Mouse (Mus musculus): ENCODE measurements around the gene Gm9945. TPM values are rescaled to one million over a fixed set of nuclear protein-coding genes. Genes with fewer than 3 reads are reported as not detected.
A peak's percentile ranks its signal among the peaks of the same experiment; 100 is the strongest.

The Gm9945 gene
- not detected in 3 replicates for total RNA-seq (2017)

DNA sequence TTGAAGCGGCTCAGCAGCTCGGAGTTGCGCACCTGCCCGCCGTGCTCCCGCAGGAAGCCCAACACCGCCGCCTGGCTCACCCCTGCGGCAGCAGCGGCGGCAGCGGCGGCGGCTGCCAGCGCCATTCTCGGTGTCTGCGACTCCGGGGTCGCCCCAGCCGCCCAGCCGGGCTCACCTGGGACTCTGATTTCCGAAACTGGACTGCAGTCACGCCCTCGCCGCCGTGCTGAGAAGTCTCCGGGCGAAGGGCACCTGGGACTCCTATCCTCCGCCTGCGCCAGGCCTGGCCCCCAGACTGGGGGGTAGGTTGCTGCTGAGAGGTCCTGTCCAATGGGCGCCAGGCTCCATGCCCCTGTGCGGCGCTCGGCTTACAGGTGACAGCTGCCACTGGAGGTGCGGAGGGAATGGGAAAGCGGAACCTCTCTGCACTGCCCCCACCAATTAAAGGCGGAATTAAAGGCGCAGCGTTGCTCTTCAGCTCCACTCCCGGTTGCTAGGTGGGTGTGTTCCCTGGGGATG, at the start of gene Gm9945, which contains the start of gene Sowaha:
Gene Gm9945, plus strand, starts transcription at position 384 of the 519 bp plus-strand sequence.
Gene Sowaha, minus strand, starts transcription at position 492 of the 519 bp plus-strand sequence.
- ATAC-seq (replicated peaks; ENCODE audit: insufficient number of reproducible peaks, low FRiP score, low TSS enrichment, poor library complexity, severe bottlenecking), result no peak

GRCm38 (mm10) chr11:53430300-53430669, 49.7 kb upstream of the Gm9945 start:
- peak; percentile 4; the same call in 1 of the 2 replicates for ATAC-seq (replicated peaks; ENCODE audit: insufficient number of reproducible peaks, low FRiP score, low TSS enrichment, poor library complexity, severe bottlenecking)

DNA sequence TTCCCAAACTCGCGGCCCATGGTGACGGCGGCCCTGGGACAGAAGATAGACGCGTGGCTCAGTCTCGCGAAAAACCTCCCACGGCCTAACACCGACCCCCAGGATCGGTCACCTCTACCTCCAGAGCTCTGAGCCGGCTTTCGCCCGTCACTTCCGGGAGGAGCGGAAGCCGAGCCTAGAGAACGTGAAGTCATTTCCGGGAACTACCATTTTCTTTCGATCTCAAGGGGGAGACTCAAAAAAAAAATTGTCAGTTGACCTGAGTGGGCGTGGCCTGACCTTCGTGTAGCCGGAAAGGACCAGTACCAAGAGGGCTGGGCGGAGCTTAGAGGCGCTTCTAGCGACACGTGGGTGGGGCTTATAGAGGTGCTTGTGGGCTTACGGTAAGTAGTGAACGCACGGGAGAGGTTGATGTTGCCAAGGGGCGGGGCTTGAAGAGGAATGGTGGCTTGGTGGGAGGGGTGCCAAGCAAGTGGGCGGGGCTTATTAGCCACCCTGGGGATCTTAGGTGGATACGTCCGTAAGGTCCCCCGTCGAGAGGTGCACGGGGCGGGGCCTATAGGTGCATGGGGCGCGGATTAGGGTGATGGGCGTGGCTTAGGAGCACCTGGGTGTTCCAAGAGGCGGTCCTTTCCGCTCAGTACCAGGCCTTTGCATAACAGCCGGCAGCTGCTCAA, 49.2 kb upstream of the Gm9945 start, which contains the start of the genes Uqcrq and Gdf9:
Gene Uqcrq, minus strand, starts transcription at position 162 of the 677 bp plus-strand sequence.
Gene Gdf9, plus strand, starts transcription at position 354 of the 677 bp plus-strand sequence.
- peak; percentile 93 for ATAC-seq (replicated peaks; ENCODE audit: insufficient number of reproducible peaks, low FRiP score, low TSS enrichment, poor library complexity, severe bottlenecking)

GRCm38 (mm10) chr11:53431347-53432056, 48.5 kb upstream of the Gm9945 start:
- ATAC-seq (replicated peaks; ENCODE audit: insufficient number of reproducible peaks, low FRiP score, low TSS enrichment, poor library complexity, severe bottlenecking), result no peak

DNA sequence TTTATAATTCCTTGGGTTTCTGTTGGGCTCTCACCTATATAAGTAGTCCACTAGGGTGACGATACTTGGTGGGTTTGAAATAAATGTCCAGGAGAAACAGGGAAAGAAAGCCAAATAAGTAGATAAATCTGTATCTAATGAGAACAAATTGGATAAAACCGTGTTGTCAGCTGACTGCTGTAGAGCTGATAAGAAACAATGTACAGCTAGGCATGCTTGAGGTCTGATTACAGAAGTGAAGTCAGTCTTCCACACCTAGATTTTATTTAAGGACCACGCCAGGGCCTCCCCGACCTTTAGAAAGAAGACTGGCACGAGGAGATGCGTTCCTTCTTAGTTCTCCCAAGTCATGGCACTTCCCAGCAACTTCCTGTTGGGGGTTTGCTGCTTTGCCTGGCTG, 46.9 kb upstream of the Gm9945 start:
- ATAC-seq (replicated peaks; ENCODE audit: insufficient number of reproducible peaks, low FRiP score, low TSS enrichment, poor library complexity, severe bottlenecking), result no peak

DNA sequence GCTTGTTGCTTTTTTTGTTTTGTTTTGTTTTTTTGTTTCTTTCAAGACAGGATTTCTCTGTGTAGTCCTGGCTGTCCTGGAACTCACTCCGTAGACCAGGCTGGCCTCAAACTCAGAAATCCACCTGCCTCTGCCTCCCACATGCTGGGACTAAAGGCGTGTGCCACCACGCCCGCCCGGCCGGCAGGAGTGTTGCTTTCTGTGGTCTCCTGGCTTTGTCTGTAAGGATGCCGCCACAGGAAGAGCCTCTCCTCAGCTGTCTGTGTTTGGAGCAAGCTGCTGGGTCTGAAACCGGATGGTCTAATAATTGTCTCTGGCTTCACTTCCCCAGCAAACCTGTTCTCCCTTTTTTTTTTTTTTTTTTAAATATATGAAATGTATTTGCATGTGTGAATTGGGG, 44.5 kb upstream of the Gm9945 start:
- ATAC-seq (replicated peaks; ENCODE audit: insufficient number of reproducible peaks, low FRiP score, low TSS enrichment, poor library complexity, severe bottlenecking), result no peak

DNA sequence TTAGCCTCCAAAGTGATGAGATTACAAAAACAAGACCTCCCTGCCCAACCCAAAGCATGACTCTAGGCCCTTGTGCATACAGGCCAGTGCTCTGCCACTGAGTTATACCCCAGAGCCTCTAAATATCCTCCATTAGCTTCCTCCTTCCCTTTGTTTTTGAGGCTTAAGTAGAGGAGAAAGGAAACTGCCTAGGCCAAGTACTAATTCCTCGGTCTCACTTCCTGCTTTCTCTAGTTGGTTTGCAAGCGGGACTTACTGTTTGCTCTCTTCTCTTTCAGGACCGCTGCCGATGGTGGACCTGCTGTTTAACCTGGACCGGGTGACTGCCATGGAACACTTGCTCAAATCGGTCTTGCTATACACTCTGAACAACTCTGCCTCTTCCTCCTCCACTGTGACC, 43.6 kb upstream of the Gm9945 start:
- ATAC-seq (replicated peaks; ENCODE audit: insufficient number of reproducible peaks, low FRiP score, low TSS enrichment, poor library complexity, severe bottlenecking), result no peak

GRCm38 (mm10) chr11:53441921-53442320, 38.0 kb upstream of the Gm9945 start:
- ATAC-seq (replicated peaks; ENCODE audit: insufficient number of reproducible peaks, low FRiP score, low TSS enrichment, poor library complexity, severe bottlenecking), result no peak

GRCm38 (mm10) chr11:53443861-53444260, 36.1 kb upstream of the Gm9945 start:
- ATAC-seq (replicated peaks; ENCODE audit: insufficient number of reproducible peaks, low FRiP score, low TSS enrichment, poor library complexity, severe bottlenecking), result no peak

- ATAC-seq (replicated peaks; ENCODE audit: insufficient number of reproducible peaks, low FRiP score, low TSS enrichment, poor library complexity, severe bottlenecking), result no peak
Observed at GRCm38 (mm10) chr11:53445562-53445961, 34.4 kb upstream of the Gm9945 start.

DNA sequence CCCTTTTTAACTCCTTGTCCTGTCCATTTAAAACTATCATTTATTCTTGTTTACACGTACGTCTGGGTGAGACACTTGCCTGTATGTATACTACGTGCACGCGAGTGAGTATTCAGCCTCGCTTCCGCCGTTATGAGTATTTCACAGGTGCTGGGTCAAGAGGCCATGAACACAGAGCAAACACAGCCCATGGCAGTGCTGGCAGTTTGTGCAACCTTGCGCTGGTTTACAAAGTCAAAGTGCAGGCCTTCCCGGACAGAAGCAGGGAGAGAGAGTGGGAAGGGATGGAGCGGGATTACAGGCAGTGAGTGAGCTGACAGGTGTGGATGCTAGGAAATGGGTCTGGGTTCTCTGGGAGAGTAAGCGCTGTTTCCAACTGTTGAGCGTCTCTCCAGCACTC, 33.8 kb upstream of the Gm9945 start:
- no peak for ATAC-seq (replicated peaks; ENCODE audit: insufficient number of reproducible peaks, low FRiP score, low TSS enrichment, poor library complexity, severe bottlenecking)

- no peak for ATAC-seq (replicated peaks; ENCODE audit: insufficient number of reproducible peaks, low FRiP score, low TSS enrichment, poor library complexity, severe bottlenecking)
Observed at GRCm38 (mm10) chr11:53447996-53448395, 32.0 kb upstream of the Gm9945 start.

GRCm38 (mm10) chr11:53448529-53448928, 31.4 kb upstream of the Gm9945 start:
- ATAC-seq (replicated peaks; ENCODE audit: insufficient number of reproducible peaks, low FRiP score, low TSS enrichment, poor library complexity, severe bottlenecking), result no peak

GRCm38 (mm10) chr11:53450070-53450705, 29.8 kb upstream of the Gm9945 start:
- no peak for ATAC-seq (replicated peaks; ENCODE audit: insufficient number of reproducible peaks, low FRiP score, low TSS enrichment, poor library complexity, severe bottlenecking)

DNA sequence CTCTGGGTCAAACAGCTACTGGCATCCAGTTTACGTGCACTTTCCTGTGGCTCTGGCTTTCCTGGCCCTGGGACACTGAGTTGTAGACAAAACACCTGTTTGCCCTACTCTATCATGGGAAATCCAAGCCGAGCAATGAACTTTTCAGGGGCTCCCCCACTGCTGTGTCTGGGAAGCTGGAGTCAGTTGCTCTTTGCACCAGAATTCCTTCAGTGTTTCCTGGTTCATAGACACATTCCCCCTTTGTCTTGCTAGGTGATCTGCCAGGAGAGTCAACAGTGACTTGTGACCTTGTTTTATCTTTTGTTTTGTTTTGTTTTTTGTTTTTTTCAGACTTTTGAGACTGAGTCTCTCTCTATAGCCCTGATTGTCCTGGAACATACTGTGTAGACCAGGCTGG, 28.6 kb upstream of the Gm9945 start:
- no peak for ATAC-seq (replicated peaks; ENCODE audit: insufficient number of reproducible peaks, low FRiP score, low TSS enrichment, poor library complexity, severe bottlenecking)

DNA sequence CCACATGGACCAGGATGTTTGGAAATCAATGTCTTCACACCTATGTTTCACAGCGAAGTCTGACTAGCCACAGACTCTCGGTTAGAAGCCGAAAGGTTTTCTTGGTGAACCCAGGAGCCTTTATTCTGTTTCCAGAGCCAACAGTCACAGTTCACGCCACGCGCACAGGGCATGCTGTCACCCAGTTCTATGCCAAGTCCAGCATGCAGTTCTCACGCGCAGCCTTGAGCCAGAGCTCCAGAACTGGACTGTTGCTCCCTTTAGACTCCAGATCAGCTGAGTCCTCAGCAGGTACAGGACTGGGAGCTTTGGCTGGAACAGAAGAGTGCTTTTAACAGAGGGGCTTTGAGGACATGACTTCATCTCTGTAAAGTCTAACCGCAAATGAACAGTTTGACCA, 27.6 kb upstream of the Gm9945 start:
- ATAC-seq (replicated peaks; ENCODE audit: insufficient number of reproducible peaks, low FRiP score, low TSS enrichment, poor library complexity, severe bottlenecking), result no peak

DNA sequence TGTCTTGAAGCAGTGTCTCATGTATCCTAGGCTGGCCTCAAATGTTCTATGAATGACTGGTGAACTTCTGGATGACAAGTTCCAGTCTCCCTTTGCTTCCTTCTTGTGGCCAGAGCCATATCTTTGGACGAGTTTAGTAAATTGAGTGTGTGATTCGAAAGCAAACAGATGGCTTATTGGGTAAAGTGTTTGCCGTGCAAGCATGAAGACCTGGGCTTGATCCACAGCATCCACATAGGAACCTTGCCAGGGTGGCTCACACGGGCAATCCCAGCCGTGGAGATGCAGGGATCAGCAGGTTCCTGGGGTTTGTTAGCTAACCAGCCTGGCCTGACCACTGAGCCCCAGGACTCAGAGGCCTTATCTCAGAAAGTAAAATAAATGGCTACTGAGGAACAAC, 26.9 kb upstream of the Gm9945 start:
- ATAC-seq (replicated peaks; ENCODE audit: insufficient number of reproducible peaks, low FRiP score, low TSS enrichment, poor library complexity, severe bottlenecking), result no peak

DNA sequence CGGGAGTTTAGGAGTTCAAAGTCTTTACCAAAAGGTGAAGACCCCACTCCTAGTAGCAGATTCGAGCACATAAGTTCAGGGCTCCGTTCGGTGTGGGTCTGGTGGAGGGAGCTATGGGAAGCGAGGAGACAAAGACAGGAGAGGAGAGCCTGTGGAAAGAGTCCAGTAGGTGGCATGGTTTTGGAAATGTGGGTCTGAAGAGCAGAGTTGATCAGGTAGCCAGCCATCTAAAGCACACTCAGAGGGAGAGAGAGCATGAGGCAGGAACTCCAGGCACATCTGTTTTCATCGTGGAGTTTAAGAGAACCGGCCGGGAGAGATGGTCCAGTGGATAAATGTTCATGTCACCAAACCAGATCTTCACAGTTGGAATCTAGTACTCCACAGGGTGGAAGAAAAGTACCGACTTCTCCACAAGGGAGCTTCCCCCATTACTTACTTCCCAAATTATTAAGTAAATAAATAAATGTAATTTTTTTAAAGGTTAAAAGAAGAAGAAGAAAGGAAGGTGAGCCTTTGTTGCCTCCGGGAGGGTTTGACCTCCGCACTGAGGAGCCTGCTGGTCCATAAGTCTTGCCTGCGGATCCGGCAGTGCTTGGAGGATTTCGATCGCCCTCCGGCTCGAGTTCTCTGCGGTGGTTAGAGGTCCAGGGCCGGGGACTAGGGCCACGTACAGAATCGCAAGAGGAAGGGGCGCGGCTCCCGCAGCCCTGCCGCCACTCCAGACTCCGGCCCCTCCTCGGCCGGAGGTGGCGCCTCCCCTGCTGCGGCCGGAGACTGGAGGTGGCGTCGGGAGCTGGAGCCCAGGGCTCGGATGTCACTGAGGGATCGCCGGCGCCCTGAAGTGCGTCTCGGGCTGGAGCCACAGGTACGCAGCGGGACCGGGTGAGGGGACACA, 23.2 kb upstream of the Gm9945 start, which contains the start of the genes Gm10447 and Shroom1:
Gene Gm10447, minus strand, starts transcription at position 637 of the 898 bp plus-strand sequence.
Gene Shroom1, plus strand, starts transcription at position 732 of the 898 bp plus-strand sequence.
- no peak for ATAC-seq (replicated peaks; ENCODE audit: insufficient number of reproducible peaks, low FRiP score, low TSS enrichment, poor library complexity, severe bottlenecking)
